Mouse (Mus musculus) intestine, postnatal 0 days (tissue): Measurements from ENCODE around the gene Gm42715. TPM values are rescaled to one million over a fixed set of nuclear protein-coding genes. Genes with fewer than 3 reads are reported as not detected.
A peak's percentile ranks its signal among the peaks of the same experiment; 100 is the strongest.

Source experiments
- ATAC-seq: fragments of 200-750 bp; cut with Nextera tagmentation; 2 replicates; pipeline ENCODE4 v1.8.0; 2017; ENCODE audit warnings: mild to moderate bottlenecking, moderate TSS enrichment, moderate library complexity
- H3K27ac ChIP-seq: fragments of 300-500 bp; sonication (generic); 2 replicates; pipeline ENCODE4 v1.5.1; 2014; ENCODE audit warnings: mild to moderate bottlenecking, low read depth, low read length, moderate library complexity
- H3K27me3 ChIP-seq: fragments of 300-500 bp; sonication (generic); replicated peaks from 2 replicates; pipeline ENCODE4 v1.6.1; 2014; ENCODE audit warnings: low read length, mixed read lengths; ENCODE audit not compliant: control insufficient read depth, insufficient read depth
- H3K36me3 ChIP-seq: fragments of 300-500 bp; sonication (generic); 2 replicates; pipeline ENCODE4 v1.6.1; 2014; ENCODE audit warnings: mild to moderate bottlenecking, moderate library complexity; ENCODE audit not compliant: control insufficient read depth, insufficient read depth
- H3K4me1 ChIP-seq: fragments of 300-500 bp; sonication (generic); replicated peaks from 2 replicates; pipeline ENCODE4 v1.6.1; 2014; ENCODE audit warnings: antibody characterized with exemption, low read length, mixed read lengths; ENCODE audit not compliant: control insufficient read depth, insufficient read depth
- H3K4me2 ChIP-seq: fragments of 300-500 bp; sonication (generic); replicated peaks from 2 replicates; pipeline ENCODE4 v1.6.1; 2014; ENCODE audit warnings: low read depth, mild to moderate bottlenecking, moderate library complexity
- H3K4me3 ChIP-seq: fragments of 300-500 bp; sonication (generic); 2 replicates; pipeline ENCODE4 v1.5.1; 2014; ENCODE audit warnings: low read depth, low read length
- H3K9ac ChIP-seq: fragments of 300-500 bp; sonication (generic); 2 replicates; pipeline ENCODE4 v1.6.1; 2014; ENCODE audit warnings: mild to moderate bottlenecking, low read depth, low read length
- H3K9me3 ChIP-seq: fragments of 300-500 bp; sonication (generic); 2 replicates; pipeline ENCODE4 v1.6.1; 2016; ENCODE audit warnings: mixed run types; ENCODE audit not compliant: control insufficient read depth
- CTCF ChIP-seq: sonication (generic); IDR thresholded peaks from 2 replicates; pipeline ENCODE4 v1.5.1; 2016; ENCODE audit warnings: low read depth, mild to moderate bottlenecking, control low read depth, antibody characterized with exemption, moderate library complexity
- WGBS: fragments of 180-500 bp; shearing (Covaris S2); extraction: QIAGEN DNeasy Blood & Tissue Kit; methylation state at CpG from one replicate; pipeline ENCODE4 v1.1.7; 2014; 5-methylcytosine and 5-hydroxymethylcytosine counted together
- polyA plus RNA-seq: library from polyadenylated mRNA; unstranded; fragments of >200 nt; fragmentation: Nextera tagmentation; extraction: Ambion mirVana; gene quantifications from 2 replicates; pipeline ENCODE4 v1.2.1, GENCODE M21; 2015

Gene Gm42715
- polyA plus RNA-seq, 1 experiment from 2014 or later = 5.0 TPM

DNA sequence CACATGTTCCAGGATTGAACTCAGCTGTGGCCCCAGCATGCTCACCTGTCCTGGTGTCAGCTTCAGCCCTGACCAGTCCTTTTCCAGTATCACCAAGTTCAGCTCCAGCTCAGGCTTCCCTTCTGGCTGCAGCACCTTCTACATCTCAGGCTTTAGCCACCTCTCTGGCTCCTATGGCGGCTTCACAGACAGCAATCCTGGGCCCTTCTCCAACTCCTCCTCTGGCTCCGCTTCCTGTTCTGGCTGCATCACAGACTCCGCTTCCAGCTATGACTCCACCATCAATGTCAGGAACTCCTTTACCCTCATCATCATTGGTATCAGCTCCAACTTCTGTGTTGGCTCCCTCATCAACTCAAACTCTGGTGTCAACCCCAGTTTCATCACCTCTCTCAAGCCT is 22.3 kb downstream of the Gm42715 start:
- no peaks in the 10 kb centered on the region for H3K9me3 ChIP-seq
- no peak overlapping the region for H3K9ac ChIP-seq
- no peak overlapping the region for H3K4me2 ChIP-seq
- TF ChIP-seq CTCF = no peak
- H3K27me3 ChIP-seq = no peaks in the 10 kb centered on the region
- H3K36me3 ChIP-seq = peaks cover 84% of the 10 kb centered on the region
- H3K4me3 ChIP-seq = no peak overlapping the region
- no peaks in the 10 kb centered on the region for H3K4me1 ChIP-seq
- peak overlapping the region; percentile 50; the same call in 1 of the 2 replicates for H3K27ac ChIP-seq
- WGBS = 89% methylated on average over 3 of the region's 3 CpGs
- no peak for ATAC-seq

DNA sequence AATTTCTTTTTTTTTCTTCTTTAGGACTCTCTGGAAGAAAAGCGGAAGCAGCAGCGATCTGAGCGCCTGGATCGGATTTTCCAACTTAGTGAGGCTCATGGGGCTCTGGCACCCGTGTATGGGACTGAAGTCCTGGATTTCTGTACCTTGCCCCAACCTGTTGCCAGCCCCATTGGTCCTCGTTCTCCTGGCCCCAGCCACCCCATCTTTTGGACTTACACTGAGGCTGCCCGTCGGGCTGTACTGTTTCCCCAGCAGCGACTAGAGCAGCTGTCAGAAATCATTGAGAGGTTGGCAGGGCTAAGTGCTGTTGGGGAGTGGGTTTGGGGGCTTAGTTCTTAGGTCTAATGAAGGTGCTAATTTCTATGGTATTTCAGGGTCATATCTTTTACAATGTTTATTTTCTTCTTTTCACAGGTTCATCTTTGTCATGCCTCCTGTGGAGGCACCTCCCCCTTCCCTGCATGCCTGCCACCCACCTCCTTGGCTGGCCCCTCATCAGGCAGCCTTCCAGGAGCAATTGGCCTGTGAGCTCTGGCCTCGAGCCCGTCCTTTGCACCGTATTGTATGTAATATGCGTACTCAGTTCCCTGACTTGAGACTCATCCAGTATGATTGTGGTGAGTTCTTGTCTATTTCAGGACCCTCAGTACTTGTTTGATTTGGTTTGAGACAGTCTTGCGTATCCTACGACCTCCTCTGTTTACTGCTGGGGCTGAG is 29.9 kb downstream of the Gm42715 start:
- no peaks in the 10 kb centered on the region for H3K9me3 ChIP-seq
- WGBS = 85% methylated on average over 15 of the region's 15 CpGs
- H3K4me2 ChIP-seq = no peak overlapping the region
- no peak for TF ChIP-seq CTCF
- peaks cover 60% of the 10 kb centered on the region for H3K36me3 ChIP-seq
- no peaks in the 10 kb centered on the region for H3K4me1 ChIP-seq
- H3K27me3 ChIP-seq = no peaks in the 10 kb centered on the region
- no peak overlapping the region for H3K27ac ChIP-seq
- no peak overlapping the region for H3K4me3 ChIP-seq
- ATAC-seq = no peak
- H3K9ac ChIP-seq = no peak overlapping the region

- 89% methylated on average over 8 of the region's 8 CpGs for WGBS
- TF ChIP-seq CTCF = no peak
These were observed 32.2 kb downstream of the Gm42715 start for GRCm38 (mm10) chr7:127551558-127551957.

GRCm38 (mm10) chr7:127560580-127560979 is 41.2 kb downstream of the Gm42715 start:
- no peak overlapping the region for H3K4me3 ChIP-seq
- no peak overlapping the region for H3K27ac ChIP-seq
- ATAC-seq = 0 out of 2 replicates have a peak, but pooled peaks have one; percentile 17
- WGBS = 95% methylated on average over 11 of the region's 11 CpGs
- H3K27me3 ChIP-seq = no peaks in the 10 kb centered on the region
- H3K9me3 ChIP-seq = no peaks in the 10 kb centered on the region
- H3K4me2 ChIP-seq = no peak overlapping the region
- TF ChIP-seq CTCF = no peak
- no peak overlapping the region for H3K9ac ChIP-seq
- H3K4me1 ChIP-seq = no peaks in the 10 kb centered on the region
- peaks cover 63% of the 10 kb centered on the region for H3K36me3 ChIP-seq

More at GRCm38 (mm10) chr7:127551558-127551957, 32.2 kb downstream of the Gm42715 start:
- Histone ChIP-seq H3K9me3 (no peaks in the 10 kb centered on the region), H3K9ac (no peak overlapping the region), H3K4me1 (no peaks in the 10 kb centered on the region), H3K4me2 (no peak overlapping the region), H3K36me3 (peaks cover 66% of the 10 kb centered on the region), H3K4me3 (no peak overlapping the region), H3K27ac (no peak overlapping the region), H3K27me3 (no peaks in the 10 kb centered on the region)
- no peak for ATAC-seq

DNA sequence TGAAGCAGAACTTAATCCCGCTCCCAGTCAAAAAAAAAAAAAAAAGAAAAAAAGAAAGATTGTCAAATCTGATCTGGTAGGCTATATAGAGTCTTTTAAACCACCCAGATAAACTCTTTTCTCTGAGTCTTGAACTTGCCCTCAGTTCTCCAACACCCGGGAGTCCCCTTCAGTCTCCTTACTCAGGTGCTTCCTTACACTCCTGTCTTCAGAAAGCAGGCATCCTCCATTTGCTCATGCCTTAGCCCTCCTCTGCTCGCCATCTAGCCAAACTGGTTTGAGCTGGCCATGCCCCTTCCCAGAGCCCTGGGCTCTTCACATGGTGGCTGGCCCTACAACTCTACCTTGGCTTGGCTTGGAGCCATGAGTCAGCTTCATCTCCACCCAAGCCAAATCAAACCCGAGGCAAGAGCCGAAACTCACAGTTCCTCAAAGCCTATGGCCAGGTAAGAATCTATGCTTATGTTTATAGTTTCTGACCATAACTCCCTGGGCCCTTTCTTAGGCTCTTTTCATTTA is 42.0 kb downstream of the Gm42715 start, which contains the start of gene Tmem265:
Gene Tmem265 (plus strand): TSS at position 51 of the 519 bp plus-strand sequence.
- no peaks in the 10 kb centered on the region for H3K4me1 ChIP-seq
- no peaks in the 10 kb centered on the region for H3K9me3 ChIP-seq
- no peak within 1 kb of the TSS for H3K4me2 ChIP-seq
- no peaks in the 10 kb centered on the region for H3K27me3 ChIP-seq
- H3K36me3 ChIP-seq = peaks cover 60% of the 10 kb centered on the region
- H3K27ac ChIP-seq = no peak within 1 kb of the TSS
- no peak within 1 kb of the TSS for H3K9ac ChIP-seq
- no peak for TF ChIP-seq CTCF
- ATAC-seq = no peak
- 89% methylated on average over 5 of the region's 5 CpGs for WGBS
- no peak within 1 kb of the TSS for H3K4me3 ChIP-seq

DNA sequence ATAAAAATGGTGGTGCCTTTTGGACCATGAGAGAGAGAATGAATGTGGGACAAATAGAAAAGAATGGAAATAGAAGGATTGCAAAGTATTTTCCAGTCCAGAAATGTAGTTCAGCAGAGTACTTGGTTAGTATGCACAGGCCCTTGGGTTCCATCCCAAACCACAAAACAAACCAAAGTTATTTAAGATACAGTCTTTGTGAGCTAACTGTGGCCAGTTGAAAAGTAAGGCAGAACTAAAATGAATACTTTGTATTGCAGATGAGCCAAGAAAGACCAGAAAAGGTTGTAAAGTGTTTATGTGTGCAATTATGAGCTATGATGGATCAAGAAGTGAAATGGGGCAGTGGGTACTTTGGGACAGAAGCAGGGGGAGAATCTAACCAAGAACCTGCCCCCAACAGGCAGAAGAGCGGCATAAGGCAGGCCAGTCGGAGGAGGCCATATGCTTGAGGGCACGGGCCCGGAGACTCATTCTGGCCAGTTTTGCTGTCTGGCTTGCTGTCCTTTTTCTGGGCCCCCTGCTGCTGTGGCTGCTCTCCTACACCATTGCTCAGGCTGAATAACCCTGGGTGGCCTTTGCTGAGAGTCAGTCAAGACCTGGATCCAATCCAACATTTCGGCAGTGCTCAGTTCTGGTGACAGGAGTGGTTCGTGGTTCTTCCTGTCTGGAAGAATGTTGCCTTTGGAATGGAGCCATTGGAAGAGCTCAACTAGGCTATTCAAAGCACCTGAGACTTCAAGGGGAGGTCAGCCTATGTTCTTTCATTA is 45.2 kb downstream of the Gm42715 start:
- ATAC-seq = no peak
- Histone ChIP-seq H3K9me3 (no peaks in the 10 kb centered on the region), H3K4me3 (no peak overlapping the region), H3K4me1 (no peaks in the 10 kb centered on the region), H3K36me3 (peaks cover 32% of the 10 kb centered on the region), H3K27ac (no peak overlapping the region), H3K4me2 (no peak overlapping the region), H3K9ac (no peak overlapping the region), H3K27me3 (no peaks in the 10 kb centered on the region)
- 0 out of 2 replicates have a peak, but pooled peaks have one; percentile 4 for TF ChIP-seq CTCF
- WGBS = 83% methylated on average over 6 of the region's 6 CpGs
